Mouse (Mus musculus) spleen, adult 10 weeks (tissue): ENCODE results near the gene Gm6121. TPM values are rescaled to one million over a fixed set of nuclear protein-coding genes. Genes with fewer than 3 reads are reported as not detected.

Experiments
- polyA plus RNA-seq: library from polyadenylated mRNA; stranded (reverse); fragments of 350-450 nt; fragmentation: Illumina TruSeq; extraction: RNeasy Lipid Tissue Mini Kit (QIAGEN cat#74804); gene quantifications from one replicate; pipeline ENCODE4 v1.2.3, GENCODE M21; 2015; ENCODE audit warnings: low replicate concordance; ENCODE audit not compliant: insufficient read depth

Gm6121 gene
- not detected for polyA plus RNA-seq

DNA sequence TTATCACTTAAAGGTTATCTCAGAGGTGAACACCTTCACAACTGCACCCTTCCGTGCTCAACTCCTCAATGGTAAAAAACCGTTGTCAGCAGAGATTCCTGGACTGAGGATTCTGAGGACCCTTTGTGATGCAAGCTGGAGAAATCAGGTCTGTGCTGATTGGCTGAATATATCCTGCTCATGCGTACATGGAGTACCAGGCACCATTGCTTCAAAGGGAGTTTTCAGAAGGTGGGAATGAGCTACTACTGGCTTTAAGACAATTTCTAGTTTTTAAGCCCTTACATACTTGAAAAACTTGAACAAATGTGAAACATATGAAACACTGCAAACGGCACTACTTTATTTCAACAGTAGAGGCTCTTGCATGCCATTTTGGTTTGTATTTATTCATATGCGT is at the start of gene Gm6121:
Gene Gm6121, minus strand, starts transcription at position 101 of the 400 bp plus-strand sequence.

Other genes with a start within 250 kb of the Gm6121 start
- gene Gm14525, start 233.1 kb downstream of the Gm6121 start, polyA plus RNA-seq: not detected